Mouse (Mus musculus) left cerebral cortex, postnatal 25 days (tissue): ENCODE results near the gene Fcna. TPM values are rescaled to one million over a fixed set of nuclear protein-coding genes. Genes with fewer than 3 reads are reported as not detected.

Experiments used
- DNase-seq, 2 experiments: peaks; one replicate each; pipeline ENCODE4 v3.0.0; 2022; ENCODE audit warnings: low spot score in 2 of 2, mixed read lengths in 1 of 2
- intact Hi-C: fragments of 180-260 bp; cut with DNase I; formaldehyde crosslinking; loops from one replicate; pipeline ENCODE4 v1.15.1; 2025
- total RNA-seq, 2 experiments: library from RNA; stranded (reverse); gene quantifications; 2 replicates each; pipeline ENCODE4 v1.2.3; 2021

The Fcna gene
- total RNA-seq: under 1 TPM; 0.44 to 0.55 TPM

GRCm38 (mm10) chr2:25627811-25628210 lies at the start of gene Fcna:
Gene Fcna, minus strand, starts transcription at chr2:25628030.
- DNase-seq: no peak
- intact Hi-C loops: loop anchor here (5.0 kb wide), 1 partner anchor 74 kb away; the partner anchor contains the start of gene Obp2a

- intact Hi-C loops: no loop called here
- no peak for DNase-seq
These were observed 48.7 kb upstream of the Fcna start, which contains the start of gene Lcn6 for GRCm38 (mm10) chr2:25676486-25676885. Gene Lcn6, plus strand, starts transcription at chr2:25676786.

- DNase-seq: no peak
- intact Hi-C loops: no loop called here
These were observed 38.7 kb upstream of the Fcna start for GRCm38 (mm10) chr2:25666516-25666915.

GRCm38 (mm10) chr2:25664125-25664524 lies 36.3 kb upstream of the Fcna start:
- no peak for DNase-seq
- intact Hi-C loops: no loop called here

- intact Hi-C loops: no loop called here
- DNase-seq: peak; percentile 14 to 33
These were observed 35.7 kb upstream of the Fcna start for GRCm38 (mm10) chr2:25663511-25663910.

- DNase-seq: no peak
- intact Hi-C loops: no loop called here
These were observed 33.6 kb upstream of the Fcna start for GRCm38 (mm10) chr2:25661245-25661970.

GRCm38 (mm10) chr2:25660279-25660678 lies 32.4 kb upstream of the Fcna start:
- no peak for DNase-seq
- intact Hi-C loops: no loop called here

GRCm38 (mm10) chr2:25657652-25658051 lies 29.8 kb upstream of the Fcna start, which contains the start of gene Lcn5:
Gene Lcn5, plus strand, starts transcription at chr2:25657952.
- intact Hi-C loops: no loop called here
- no peak for DNase-seq

- intact Hi-C loops: no loop called here
- DNase-seq: no peak
These were observed 29.4 kb upstream of the Fcna start for GRCm38 (mm10) chr2:25657246-25657645.

GRCm38 (mm10) chr2:25656691-25657090 lies 28.9 kb upstream of the Fcna start:
- DNase-seq: peak; percentile 17 to 33
- intact Hi-C loops: no loop called here

- intact Hi-C loops: no loop called here
- no peak for DNase-seq
These were observed 26.7 kb upstream of the Fcna start for GRCm38 (mm10) chr2:25654502-25654901.

GRCm38 (mm10) chr2:25652902-25653301 lies 25.1 kb upstream of the Fcna start, which contains the start of gene Lcn8:
Gene Lcn8, plus strand, starts transcription at chr2:25653120.
- no peak for DNase-seq
- intact Hi-C loops: no loop called here

GRCm38 (mm10) chr2:25639890-25640289 lies 12.1 kb upstream of the Fcna start:
- intact Hi-C loops: no loop called here
- no peak for DNase-seq

- intact Hi-C loops: no loop called here
- DNase-seq: no peak
These were observed 6.2 kb upstream of the Fcna start for GRCm38 (mm10) chr2:25634046-25634445.

- intact Hi-C loops: no loop called here
- DNase-seq: no peak
These were observed 5.8 kb upstream of the Fcna start for GRCm38 (mm10) chr2:25633616-25634015.

GRCm38 (mm10) chr2:25628738-25629137 lies 908 bp upstream of the Fcna start:
- intact Hi-C loops: loop anchor here (5.0 kb wide), 1 partner anchor 74 kb away; the partner anchor contains the start of gene Obp2a
- DNase-seq: no peak

GRCm38 (mm10) chr2:25625986-25626385 lies 1.8 kb downstream of the Fcna start:
- no peak for DNase-seq
- intact Hi-C loops: loop anchor here (5.0 kb wide), 1 partner anchor 76 kb away; the partner anchor contains the start of gene Obp2a

GRCm38 (mm10) chr2:25621229-25622200 lies 6.3 kb downstream of the Fcna start, which contains the start of gene Tmem141:
Gene Tmem141, minus strand, starts transcription at chr2:25622005.
- DNase-seq: peak; percentile 83 to 91
- intact Hi-C loops: no loop called here

GRCm38 (mm10) chr2:25620852-25621228 lies 7.0 kb downstream of the Fcna start:
- no peak for DNase-seq
- intact Hi-C loops: no loop called here

GRCm38 (mm10) chr2:25620386-25620785 lies 7.4 kb downstream of the Fcna start:
- intact Hi-C loops: no loop called here
- DNase-seq: no peak
